Mouse (Mus musculus) heart, postnatal 0 days (tissue): Measurements from ENCODE around the gene Mtmr14.

Experiments
- CTCF ChIP-seq: IDR thresholded peaks from 2 replicates; pipeline ENCODE4 v1.5.1; 2016; ENCODE audit warnings: antibody characterized with exemption, control low read depth, low read depth
- EP300 ChIP-seq: IDR thresholded peaks from 2 replicates; pipeline ENCODE4 v1.6.1; 2016; ENCODE audit warnings: antibody characterized with exemption, low read depth

GRCm38 (mm10) chr6:113287236-113287635, 49.6 kb downstream of the Mtmr14 start:
- TF ChIP-seq CTCF (no peak), EP300 (no peak)
